Mouse (Mus musculus) lung, postnatal 14 days (tissue): Measurements from ENCODE around the gene Pdia5.
A peak's percentile ranks its signal among the peaks of the same experiment; 100 is the strongest.

Source experiments
- DNase-seq: peaks from one replicate; pipeline ENCODE4 v3.0.0; 2021

Pdia5 gene

GRCm38 (mm10) chr16:35484105-35484504 is 6.6 kb downstream of the Pdia5 start:
- DNase-seq = no peak

- peak; percentile 27 for DNase-seq
These were observed 11.4 kb downstream of the Pdia5 start for GRCm38 (mm10) chr16:35479301-35479700.

- no peak for DNase-seq
These were observed 13.4 kb downstream of the Pdia5 start for GRCm38 (mm10) chr16:35477273-35477672.

GRCm38 (mm10) chr16:35472569-35473275 is 18.0 kb downstream of the Pdia5 start:
- DNase-seq = no peak

- no peak for DNase-seq
These were observed 18.7 kb downstream of the Pdia5 start for GRCm38 (mm10) chr16:35471841-35472568.

GRCm38 (mm10) chr16:35470983-35471382 is 19.7 kb downstream of the Pdia5 start:
- no peak for DNase-seq

- DNase-seq = peak; percentile 18
These were observed 20.6 kb downstream of the Pdia5 start for GRCm38 (mm10) chr16:35470096-35470495.

GRCm38 (mm10) chr16:35469016-35469415 is 21.7 kb downstream of the Pdia5 start:
- DNase-seq = no peak

GRCm38 (mm10) chr16:35467044-35467443 is 23.6 kb downstream of the Pdia5 start:
- no peak for DNase-seq

GRCm38 (mm10) chr16:35465808-35466351 is 24.8 kb downstream of the Pdia5 start:
- peak; percentile 9 for DNase-seq

GRCm38 (mm10) chr16:35464686-35465308 is 25.9 kb downstream of the Pdia5 start:
- DNase-seq = no peak

GRCm38 (mm10) chr16:35463708-35464107 is 27.0 kb downstream of the Pdia5 start:
- no peak for DNase-seq

- DNase-seq = no peak
These were observed 27.7 kb downstream of the Pdia5 start for GRCm38 (mm10) chr16:35462955-35463354.

GRCm38 (mm10) chr16:35459584-35459983 is 31.1 kb downstream of the Pdia5 start:
- no peak for DNase-seq

- no peak for DNase-seq
These were observed 32.4 kb downstream of the Pdia5 start for GRCm38 (mm10) chr16:35458297-35458696.

- no peak for DNase-seq
These were observed 33.2 kb downstream of the Pdia5 start for GRCm38 (mm10) chr16:35457488-35457887.

- no peak for DNase-seq
These were observed 33.7 kb downstream of the Pdia5 start for GRCm38 (mm10) chr16:35457011-35457419.

GRCm38 (mm10) chr16:35456305-35456704 is 34.4 kb downstream of the Pdia5 start:
- DNase-seq = no peak

- DNase-seq = no peak
These were observed 34.9 kb downstream of the Pdia5 start for GRCm38 (mm10) chr16:35455822-35456221.

GRCm38 (mm10) chr16:35450018-35450630 is 40.5 kb downstream of the Pdia5 start:
- no peak for DNase-seq

- DNase-seq = no peak
These were observed 48.7 kb downstream of the Pdia5 start for GRCm38 (mm10) chr16:35442026-35442415.

GRCm38 (mm10) chr16:35441346-35442025 is 49.2 kb downstream of the Pdia5 start:
- DNase-seq = no peak

- DNase-seq = no peak
These were observed 51.6 kb downstream of the Pdia5 start for GRCm38 (mm10) chr16:35439046-35439445.
